ENCODE assay signal across 9 mouse cellular contexts in the genomic region with DNA sequence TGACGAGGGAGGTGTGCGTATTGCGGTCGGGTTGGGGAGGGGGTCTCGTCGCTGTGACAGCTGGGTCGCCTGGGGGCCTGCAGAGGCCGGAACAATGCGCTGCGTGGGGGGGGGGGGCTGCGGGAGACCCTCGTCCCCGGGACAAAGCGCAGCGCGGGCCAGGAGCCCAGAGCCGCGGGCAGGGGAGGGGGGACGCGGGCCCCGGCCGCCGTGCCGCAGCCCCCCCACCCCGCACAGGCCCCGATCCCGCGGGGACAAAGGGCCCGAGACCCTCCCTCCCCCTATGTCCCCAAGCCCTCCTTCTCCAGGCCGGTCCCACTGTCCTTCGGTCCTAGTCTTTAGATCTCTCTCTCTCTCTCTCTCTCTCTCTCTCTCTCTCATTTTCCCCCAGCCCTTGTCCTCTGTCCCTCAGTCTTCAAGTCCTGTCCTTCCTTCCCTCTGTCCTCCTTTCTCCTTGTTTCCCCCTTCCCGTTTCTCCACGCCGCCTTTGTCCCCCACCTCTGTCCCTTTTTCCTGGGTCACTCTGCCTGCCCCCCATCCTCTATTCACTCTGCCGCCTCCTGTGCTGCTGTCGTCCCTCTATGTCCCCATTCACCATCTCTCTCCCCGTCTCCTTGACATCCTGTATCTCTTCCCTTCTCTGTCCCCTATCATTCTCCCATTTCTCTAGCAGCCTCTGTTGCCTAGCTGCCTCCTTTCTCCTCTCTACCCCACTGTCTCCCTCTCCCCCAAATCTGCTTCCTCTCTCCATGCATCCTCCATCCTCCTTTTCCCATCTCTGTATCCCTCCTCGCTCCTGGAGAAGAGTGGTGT. TPM values are rescaled to one million over a fixed set of nuclear protein-coding genes. Genes with fewer than 3 reads are reported as not detected.
DNase-seq lines count a peak whose midpoint lies in the region; ATAC-seq lines count a peak whose summit lies in the region.
"Had no signal": no experiment of that assay in that cellular context is flagged by ENCODE, and none has a peak within 500 bp of the region (broad histone marks: within the 10 kb centered on the region; RNA-seq: fewer than 3 reads in every experiment).

No protein-coding gene starts in this region.

- peaks cover 97% of the 10 kb centered on the region for H3K27me3 ChIP-seq in megakaryocyte, embryonic 14.5 days (replicated peaks)
- H3K27me3 ChIP-seq in liver, embryonic 11.5 days (replicated peaks; ENCODE audit: control insufficient read depth, insufficient read depth, low read length): peaks cover 65% of the 10 kb centered on the region
- H3K27me3 ChIP-seq in stomach, embryonic 15.5 days (replicated peaks): 0 out of 2 replicates have a peak, but pooled peaks cover 5% of the 10 kb centered on the region

- peak overlapping the region; percentile 94 for H3K4me3 ChIP-seq in megakaryocyte, embryonic 14.5 days (replicated peaks)
- H3K4me3 ChIP-seq in liver, embryonic 11.5 days (ENCODE audit: low read depth, low read length): peak overlapping the region; percentile 67
- peak overlapping the region; percentile 63 for H3K4me3 ChIP-seq in stomach, embryonic 15.5 days (replicated peaks)

- H3K4me1 ChIP-seq in megakaryocyte, embryonic 14.5 days: peaks cover 27% of the 10 kb centered on the region
- peaks cover 10% of the 10 kb centered on the region for H3K4me1 ChIP-seq in liver, embryonic 11.5 days (replicated peaks; ENCODE audit: control insufficient read depth, insufficient read depth, low read length)
- peaks cover 19% of the 10 kb centered on the region for H3K4me1 ChIP-seq in stomach, embryonic 15.5 days

- peak; percentile 28 to 44 for DNase-seq in cerebellum, postnatal 25 days
- no peak for DNase-seq in cerebellum, adult 11 months
- DNase-seq in liver, embryonic 11.5 days (ENCODE audit: low spot score): no peak
- DNase-seq in left cerebral cortex, postnatal 14 days (ENCODE audit: low spot score in 2 of 2): no peak
- DNase-seq in layer of hippocampus, adult 9-10 months (ENCODE audit: low spot score): no peak

- no peaks in the 10 kb centered on the region for H3K36me3 ChIP-seq in megakaryocyte, embryonic 14.5 days (replicated peaks; ENCODE audit: low read length)
- H3K36me3 ChIP-seq in liver, embryonic 11.5 days (ENCODE audit: control insufficient read depth, insufficient read depth, low read length): no peaks in the 10 kb centered on the region
- H3K36me3 ChIP-seq in stomach, embryonic 15.5 days: no peaks in the 10 kb centered on the region

- peak overlapping the region; percentile 95 for H3K4me2 ChIP-seq in liver, embryonic 11.5 days
- H3K4me2 ChIP-seq in stomach, embryonic 15.5 days: peak overlapping the region; percentile 99

- ATAC-seq in megakaryocyte, adult 5-6 weeks (ENCODE audit: poor library complexity, severe bottlenecking): no peak
- ATAC-seq in liver, embryonic 11.5 days (replicated peaks; ENCODE audit: low FRiP score): peak; percentile 11
- ATAC-seq in stomach, embryonic 15.5 days (ENCODE audit: insufficient read depth, low FRiP score, low read depth): no peak; the same call in 1 of the 2 replicates

- 4% methylated on average over 34 of the region's 38 CpGs for WGBS in liver, embryonic 11.5 days
- 9% methylated on average over 12 of the region's 38 CpGs for WGBS in stomach, embryonic 15.5 days

- intact Hi-C loops in left cerebral cortex, postnatal 14 days (cut with DNase I): no loop called here

- peak overlapping the region; percentile 55; the same call in 1 of the 2 replicates for H3K9ac ChIP-seq in liver, embryonic 11.5 days (ENCODE audit: low read depth, low read length)
- peak overlapping the region; percentile 20; the same call in 1 of the 2 replicates for H3K9ac ChIP-seq in stomach, embryonic 15.5 days

- no peak overlapping the region for H3K27ac ChIP-seq in liver, embryonic 11.5 days (ENCODE audit: low read depth, low read length)
- H3K27ac ChIP-seq in stomach, embryonic 15.5 days: no peak overlapping the region
- H3K27ac ChIP-seq: macrophage had no signal

- H3K9me3 ChIP-seq in megakaryocyte, embryonic 14.5 days: peaks cover 17% of the 10 kb centered on the region
- H3K9me3 ChIP-seq in liver, embryonic 11.5 days (ENCODE audit: control insufficient read depth, low read length): no peaks in the 10 kb centered on the region
- H3K9me3 ChIP-seq in stomach, embryonic 15.5 days: no peaks in the 10 kb centered on the region

RNA-seq across cellular contexts. Expression of a gene that starts 0.6 kb away (rescaled TPM):
- not detected in 2 replicates for polyA plus RNA-seq in megakaryocyte, embryonic 14.5 days (2012; ENCODE audit: insufficient read depth, low replicate concordance)
- not detected in 2 replicates for total RNA-seq in megakaryocyte, adult 5-6 weeks (2015)
- total RNA-seq in megakaryocyte, adult 5-6 weeks (2017): not detected in 2 replicates
- polyA plus RNA-seq in liver, embryonic 11.5 days (2014; fragmentation: Nextera tagmentation; extraction: Ambion mirVana): 0.25 and 0.27 TPM in 2 replicates
- 4.7 and 6.3 TPM in 2 replicates for polyA plus RNA-seq in stomach, embryonic 15.5 days (2015; fragmentation: Nextera tagmentation; extraction: Ambion mirVana)
- total RNA-seq in left cerebral cortex, postnatal 14 days (2021): 100 to 1,000 TPM; 282 to 289 TPM
- polyA plus RNA-seq: macrophage had no signal

RNA-seq across cellular contexts. Expression of a gene that starts 20.1 kb away (rescaled TPM):
- polyA plus RNA-seq in megakaryocyte, embryonic 14.5 days (2012; ENCODE audit: insufficient read depth, low replicate concordance): 14.6 and 56.5 TPM in 2 replicates
- 100 and 110 TPM in 2 replicates for total RNA-seq in megakaryocyte, adult 5-6 weeks (2015)
- total RNA-seq in megakaryocyte, adult 5-6 weeks (2017): 96.3 and 124 TPM in 2 replicates
- polyA plus RNA-seq in liver, embryonic 11.5 days (2014; fragmentation: Nextera tagmentation; extraction: Ambion mirVana): 5.6 and 5.7 TPM in 2 replicates
- 12.1 and 12.3 TPM in 2 replicates for polyA plus RNA-seq in stomach, embryonic 15.5 days (2015; fragmentation: Nextera tagmentation; extraction: Ambion mirVana)
- 1 to 10 TPM in 1 of 2 experiments, under 1 TPM in 1; 0.30 to 1.3 TPM for total RNA-seq in left cerebral cortex, postnatal 14 days (2021)

RNA-seq across cellular contexts. Expression of a gene that starts 24.4 kb away (rescaled TPM):
- polyA plus RNA-seq in megakaryocyte, embryonic 14.5 days (2012; ENCODE audit: insufficient read depth, low replicate concordance): 33.9 and 51.4 TPM in 2 replicates
- 0.69 TPM in 1 of 2 replicates, not detected in the other for total RNA-seq in megakaryocyte, adult 5-6 weeks (2015)
- 0.40 TPM in 1 of 2 replicates, not detected in the other for total RNA-seq in megakaryocyte, adult 5-6 weeks (2017)
- polyA plus RNA-seq in liver, embryonic 11.5 days (2014; fragmentation: Nextera tagmentation; extraction: Ambion mirVana): 20.3 and 23.0 TPM in 2 replicates
- polyA plus RNA-seq in stomach, embryonic 15.5 days (2015; fragmentation: Nextera tagmentation; extraction: Ambion mirVana): 38.1 TPM in 2 replicates
- 10 to 100 TPM; 53.7 to 53.8 TPM for total RNA-seq in left cerebral cortex, postnatal 14 days (2021)

RNA-seq across cellular contexts. Expression of a gene that starts 29.8 kb away (rescaled TPM):
- polyA plus RNA-seq in megakaryocyte, embryonic 14.5 days (2012; ENCODE audit: insufficient read depth, low replicate concordance): not detected in 2 replicates
- total RNA-seq in megakaryocyte, adult 5-6 weeks (2015): not detected in 2 replicates
- not detected in 2 replicates for total RNA-seq in megakaryocyte, adult 5-6 weeks (2017)
- polyA plus RNA-seq in liver, embryonic 11.5 days (2014; fragmentation: Nextera tagmentation; extraction: Ambion mirVana): 0.34 TPM in 1 of 2 replicates, not detected in the other
- polyA plus RNA-seq in stomach, embryonic 15.5 days (2015; fragmentation: Nextera tagmentation; extraction: Ambion mirVana): 0.19 and 0.40 TPM in 2 replicates
- total RNA-seq in left cerebral cortex, postnatal 14 days (2021): not detected
- polyA plus RNA-seq: macrophage had no signal

RNA-seq across cellular contexts. Expression of a gene that starts 30.3 kb away (rescaled TPM):
- 0.28 TPM in 1 of 2 replicates, not detected in the other for polyA plus RNA-seq in megakaryocyte, embryonic 14.5 days (2012; ENCODE audit: insufficient read depth, low replicate concordance)
- total RNA-seq in megakaryocyte, adult 5-6 weeks (2015): 0.74 and 1.8 TPM in 2 replicates
- total RNA-seq in megakaryocyte, adult 5-6 weeks (2017): 0.66 and 0.94 TPM in 2 replicates
- not detected in 2 replicates for polyA plus RNA-seq in liver, embryonic 11.5 days (2014; fragmentation: Nextera tagmentation; extraction: Ambion mirVana)
- not detected in 2 replicates for polyA plus RNA-seq in stomach, embryonic 15.5 days (2015; fragmentation: Nextera tagmentation; extraction: Ambion mirVana)
- under 1 TPM in 1 of 2 experiments, not detected in 1; 0.19 TPM for total RNA-seq in left cerebral cortex, postnatal 14 days (2021)
- polyA plus RNA-seq: macrophage had no signal

Comparison
In these comparisons a context has a peak if more than half of its experiments do, and no peak if none do; other contexts are left out.
1. DNase-seq: peak in cerebellum, postnatal 25 days (2 of 2); none in cerebellum, adult 11 months (single experiment), liver, embryonic 11.5 days (single experiment), left cerebral cortex, postnatal 14 days (0 of 2) and layer of hippocampus, adult 9-10 months (single experiment).
2. Peak in every context shown above with its lines, with median percentiles within 50 percentile points of each other: H3K4me3 ChIP-seq.